Mouse (Mus musculus) embryonic facial prominence, embryonic 12.5 days (tissue): ENCODE results near the gene Krcc1. TPM values are rescaled to one million over a fixed set of nuclear protein-coding genes. Genes with fewer than 3 reads are reported as not detected.

ENCODE experiments used
- ATAC-seq: fragments of 200-750 bp; cut with Nextera tagmentation; 2 replicates; pipeline ENCODE4 v1.8.0; 2017; ENCODE audit not compliant: insufficient number of reproducible peaks, insufficient read depth, low FRiP score, low TSS enrichment
- H3K27ac ChIP-seq: fragments of 300-500 bp; sonication (generic); 2 replicates; pipeline ENCODE4 v1.5.1; 2016; ENCODE audit warnings: mild to moderate bottlenecking
- H3K27me3 ChIP-seq: fragments of 300-500 bp; sonication (generic); 2 replicates; pipeline ENCODE4 v1.6.1; 2016; ENCODE audit warnings: mild to moderate bottlenecking, moderate library complexity
- H3K36me3 ChIP-seq: fragments of 300-500 bp; sonication (generic); 2 replicates; pipeline ENCODE4 v1.6.1; 2016; ENCODE audit warnings: mild to moderate bottlenecking
- H3K4me1 ChIP-seq: fragments of 300-500 bp; sonication (generic); 2 replicates; pipeline ENCODE4 v1.6.1; 2016
- H3K4me2 ChIP-seq: fragments of 300-500 bp; sonication (generic); replicated peaks from 2 replicates; pipeline ENCODE4 v1.6.1; 2016; ENCODE audit warnings: mild to moderate bottlenecking, moderate library complexity
- H3K4me3 ChIP-seq: fragments of 300-500 bp; sonication (generic); 2 replicates; pipeline ENCODE4 v1.5.1; 2016; ENCODE audit warnings: mild to moderate bottlenecking
- H3K9ac ChIP-seq: fragments of 300-500 bp; sonication (generic); 2 replicates; pipeline ENCODE4 v1.6.1; 2016; ENCODE audit warnings: mild to moderate bottlenecking, moderate library complexity
- H3K9me3 ChIP-seq: fragments of 300-500 bp; sonication (generic); 2 replicates; pipeline ENCODE4 v1.6.1; 2016; ENCODE audit warnings: mild to moderate bottlenecking, moderate library complexity
- WGBS: fragments of 180-500 bp; shearing (Covaris S2); methylation state at CpG from one replicate; pipeline ENCODE4 v1.1.7; 2016; 5-methylcytosine and 5-hydroxymethylcytosine counted together
- polyA plus RNA-seq: library from polyadenylated mRNA; unstranded; fragments of >200 nt; fragmentation: Nextera tagmentation; extraction: Ambion mirVana; gene quantifications from 2 replicates; pipeline ENCODE4 v1.2.1, GENCODE M21; 2016

Gene Krcc1
- polyA plus RNA-seq, result 33.0 and 37.3 TPM in 2 replicates

DNA sequence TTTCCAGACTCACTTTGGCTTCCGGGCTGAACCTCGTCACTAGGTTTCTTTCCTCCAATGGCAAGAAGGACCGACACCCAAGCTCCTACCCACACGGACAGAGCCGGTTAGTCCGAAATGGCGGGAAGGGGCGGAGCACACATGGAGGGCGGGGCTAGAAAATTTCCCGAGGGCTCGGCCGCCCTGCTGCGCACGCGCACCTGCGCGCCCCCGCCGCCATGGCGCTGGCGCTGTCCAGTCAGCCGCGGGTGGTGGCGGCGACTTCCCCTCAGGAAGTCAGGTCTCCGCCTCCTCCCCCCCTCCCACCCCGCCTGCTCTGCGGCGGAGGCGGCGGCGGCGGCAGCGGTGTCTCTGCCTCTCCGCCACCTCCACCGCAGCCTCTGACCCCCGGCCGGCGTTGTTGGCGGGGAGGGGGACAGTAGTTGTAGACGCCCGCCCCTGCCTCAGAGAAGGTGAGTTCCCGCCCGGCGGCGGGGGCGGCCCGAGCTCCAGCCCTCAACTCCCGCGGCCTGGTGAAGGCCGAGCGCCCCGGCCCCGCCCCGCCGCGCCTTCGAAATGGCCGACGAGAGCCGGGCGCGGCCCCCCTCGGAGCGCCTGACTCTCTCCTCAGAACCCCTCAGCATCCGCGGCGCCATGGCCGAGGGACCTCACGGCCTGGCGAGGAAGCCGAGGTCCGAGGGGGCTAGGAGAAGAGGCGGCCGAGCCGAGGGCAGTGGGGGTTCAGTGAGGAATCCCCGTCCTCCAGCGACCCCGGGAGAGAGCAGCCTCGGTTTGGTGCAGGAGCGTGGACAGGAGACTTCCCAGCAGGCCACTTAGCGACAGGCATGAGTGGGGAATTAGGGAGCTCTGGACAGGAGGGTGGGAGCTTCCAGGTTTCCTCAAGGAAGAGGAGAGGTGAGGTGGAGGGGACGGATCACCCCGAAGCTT lies at the start of gene Krcc1:
TSS of gene Krcc1 (plus strand) at position 289 of the 927 bp plus-strand sequence.
- no peaks in the 10 kb centered on the region for H3K9me3 ChIP-seq
- H3K4me1 ChIP-seq, result peaks cover 14% of the 10 kb centered on the region
- peak within 1 kb of the TSS; percentile 73 for H3K4me2 ChIP-seq
- peak within 1 kb of the TSS; percentile 92 for H3K4me3 ChIP-seq
- H3K27ac ChIP-seq, result peak within 1 kb of the TSS; percentile 96
- WGBS, result under 1% methylated on average over 71 of the region's 84 CpGs
- ATAC-seq, result peak; percentile 92
- H3K9ac ChIP-seq, result peak within 1 kb of the TSS; percentile 95
- H3K36me3 ChIP-seq, result no peaks in the 10 kb centered on the region
- no peaks in the 10 kb centered on the region for H3K27me3 ChIP-seq

DNA sequence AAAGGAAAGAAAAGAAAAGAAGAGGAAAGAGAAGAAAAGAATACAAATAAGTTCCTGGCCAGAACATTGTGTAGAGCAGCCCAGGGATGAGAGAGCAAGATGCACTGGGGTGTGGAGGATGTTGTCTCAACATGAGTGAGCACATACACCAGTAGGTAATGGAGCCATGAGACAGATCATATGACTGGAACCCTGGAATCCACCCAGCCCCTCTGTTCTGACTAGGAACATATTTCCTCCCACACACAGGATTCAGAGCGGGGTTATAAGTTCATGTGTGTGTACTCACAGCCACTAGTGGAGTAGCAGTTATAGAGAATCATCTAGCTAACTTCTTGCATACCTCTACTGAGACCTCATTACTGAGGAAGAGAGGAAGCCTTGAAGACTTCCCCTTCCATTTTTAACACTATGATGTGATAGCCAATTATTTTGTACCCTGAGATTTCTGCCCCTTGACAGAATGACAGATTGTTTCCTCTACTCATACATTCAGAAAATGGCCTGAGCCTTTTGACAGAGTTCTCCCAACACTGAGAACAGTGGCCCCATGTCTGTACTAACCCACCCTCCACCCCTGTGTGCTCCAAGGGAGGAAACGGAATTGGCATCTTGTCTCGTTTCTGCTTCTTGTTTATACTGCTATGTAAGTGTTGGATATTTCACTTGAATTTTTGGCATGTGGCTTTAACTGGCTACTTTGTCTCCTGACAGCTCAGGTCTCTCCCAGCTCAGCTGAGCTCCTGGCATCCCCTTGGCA lies 47.1 kb upstream of the Krcc1 start:
- Histone ChIP-seq H3K4me3 (no peak overlapping the region), H3K9ac (no peak overlapping the region), H3K36me3 (no peaks in the 10 kb centered on the region), H3K27ac (no peak overlapping the region), H3K9me3 (no peaks in the 10 kb centered on the region), H3K4me1 (peaks cover 12% of the 10 kb centered on the region; the same call in 1 of the 2 replicates), H3K27me3 (no peaks in the 10 kb centered on the region), H3K4me2 (no peak overlapping the region)
- ATAC-seq, result no peak
- WGBS, result 86% methylated on average over 3 of the region's 3 CpGs

DNA sequence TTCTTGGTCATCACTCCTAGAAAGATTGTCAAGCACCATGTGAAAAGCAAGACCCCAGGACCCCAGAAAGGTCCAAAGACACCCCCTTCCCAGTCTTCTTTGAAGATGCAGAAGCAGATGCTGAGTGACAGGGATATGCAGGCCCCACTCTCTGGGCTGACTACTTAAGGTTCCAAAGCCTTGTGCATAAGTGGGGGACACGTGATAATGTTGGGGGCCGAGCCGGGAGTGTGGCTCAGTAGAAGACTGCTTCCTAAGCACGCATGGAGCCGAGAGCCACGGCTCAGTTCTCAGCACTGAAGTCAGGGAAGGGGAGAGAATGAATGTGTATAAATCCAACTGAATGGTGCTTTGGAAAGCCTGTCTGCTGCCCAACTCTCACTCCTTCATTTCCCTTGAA lies 44.9 kb upstream of the Krcc1 start:
- H3K4me2 ChIP-seq, result no peak overlapping the region
- H3K36me3 ChIP-seq, result no peaks in the 10 kb centered on the region
- no peaks in the 10 kb centered on the region for H3K9me3 ChIP-seq
- no peaks in the 10 kb centered on the region for H3K27me3 ChIP-seq
- H3K4me1 ChIP-seq, result peaks cover 12% of the 10 kb centered on the region; the same call in 1 of the 2 replicates
- no peak overlapping the region for H3K27ac ChIP-seq
- H3K4me3 ChIP-seq, result no peak overlapping the region
- 35% methylated on average over 6 of the region's 6 CpGs for WGBS
- H3K9ac ChIP-seq, result no peak overlapping the region
- ATAC-seq, result no peak

DNA sequence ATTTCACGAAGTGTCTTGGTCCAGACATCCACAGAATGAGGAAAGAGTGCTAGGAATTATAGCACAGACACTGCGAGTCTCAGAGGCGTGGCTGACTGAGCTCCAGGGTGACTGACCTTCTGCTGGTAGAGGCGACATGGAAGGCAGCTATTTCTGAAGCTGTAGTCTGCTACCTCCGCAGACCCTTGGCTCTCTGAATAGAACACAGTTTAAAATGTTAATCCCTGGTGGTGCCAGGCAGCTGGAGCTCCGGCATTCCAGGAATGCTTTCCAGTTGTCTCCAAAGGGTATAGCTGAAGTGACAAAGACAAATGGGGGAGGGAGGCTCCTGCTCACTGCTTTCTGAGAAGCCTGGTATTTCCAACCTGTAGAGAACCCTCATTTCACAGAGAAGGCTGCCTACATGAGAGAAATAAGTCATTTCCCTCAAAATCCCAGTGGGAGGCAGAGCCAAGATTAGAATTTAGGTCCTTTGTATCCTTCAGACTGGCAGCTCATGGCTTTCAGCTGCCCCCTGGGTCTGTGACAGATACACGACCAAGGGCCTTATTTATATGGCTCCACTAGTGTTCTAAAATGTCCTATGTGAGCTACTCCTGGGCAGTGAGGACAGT lies 44.2 kb upstream of the Krcc1 start:
- H3K27ac ChIP-seq, result peak overlapping the region; percentile 63; the same call in 1 of the 2 replicates
- no peak for ATAC-seq

DNA sequence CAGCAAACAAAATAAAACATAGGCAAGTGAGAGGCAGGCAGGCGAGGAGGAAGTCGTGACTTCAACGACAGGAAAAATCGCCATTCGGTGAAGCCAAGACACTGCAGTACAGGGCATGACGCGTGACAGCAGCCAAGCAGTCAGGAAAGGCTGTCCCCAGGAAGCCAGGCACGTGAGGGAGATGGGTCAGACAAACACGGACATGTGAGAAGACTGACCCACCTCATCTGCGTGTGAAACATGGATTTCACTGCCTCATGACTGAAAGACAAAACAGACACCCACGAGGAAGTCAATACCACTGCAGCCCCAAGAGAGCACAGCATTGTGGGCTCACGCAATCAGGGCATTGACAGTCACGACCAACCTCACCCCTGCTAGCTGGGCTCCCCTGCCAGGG lies 36.4 kb upstream of the Krcc1 start:
- no peaks in the 10 kb centered on the region for H3K9me3 ChIP-seq
- H3K9ac ChIP-seq, result no peak overlapping the region
- 78% methylated on average over 13 of the region's 13 CpGs for WGBS
- H3K36me3 ChIP-seq, result no peaks in the 10 kb centered on the region
- H3K4me3 ChIP-seq, result no peak overlapping the region
- no peaks in the 10 kb centered on the region for H3K27me3 ChIP-seq
- no peak for ATAC-seq
- no peaks in the 10 kb centered on the region for H3K4me1 ChIP-seq
- no peak overlapping the region for H3K27ac ChIP-seq
- H3K4me2 ChIP-seq, result no peak overlapping the region

More for the DNA sequence above, 44.2 kb upstream of the Krcc1 start:
- Histone ChIP-seq H3K9me3 (no peaks in the 10 kb centered on the region), H3K27me3 (no peaks in the 10 kb centered on the region), H3K9ac (no peak overlapping the region), H3K36me3 (no peaks in the 10 kb centered on the region), H3K4me3 (no peak overlapping the region), H3K4me2 (no peak overlapping the region; the same call in 1 of the 2 replicates), H3K4me1 (peaks cover 12% of the 10 kb centered on the region; the same call in 1 of the 2 replicates)
- 11% methylated on average over 7 of the region's 7 CpGs for WGBS

DNA sequence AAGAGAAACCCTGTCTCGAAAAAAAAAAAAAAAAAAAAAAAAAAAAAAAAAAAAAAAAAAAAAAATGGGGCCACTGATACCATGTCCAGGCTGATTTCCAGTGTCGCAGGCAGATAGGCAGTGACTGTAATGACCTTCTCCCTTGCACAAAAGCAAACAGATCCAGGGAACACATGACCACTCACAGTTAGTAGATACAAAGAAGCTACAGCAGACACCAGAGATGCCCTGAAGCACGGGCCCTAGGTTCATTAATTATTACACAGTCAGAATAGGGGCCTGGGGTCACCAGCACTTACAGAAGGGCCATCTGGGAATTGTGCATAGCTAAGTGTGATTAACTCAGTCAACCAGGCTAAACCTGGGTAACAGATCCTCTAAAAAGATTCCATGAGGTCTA lies 35.5 kb upstream of the Krcc1 start:
- Histone ChIP-seq H3K9me3 (no peaks in the 10 kb centered on the region), H3K27me3 (no peaks in the 10 kb centered on the region), H3K36me3 (no peaks in the 10 kb centered on the region), H3K27ac (no peak overlapping the region), H3K9ac (no peak overlapping the region), H3K4me3 (no peak overlapping the region), H3K4me2 (no peak overlapping the region), H3K4me1 (no peaks in the 10 kb centered on the region)
- WGBS, result 64% methylated on average over 3 of the region's 3 CpGs
- ATAC-seq, result no peak

DNA sequence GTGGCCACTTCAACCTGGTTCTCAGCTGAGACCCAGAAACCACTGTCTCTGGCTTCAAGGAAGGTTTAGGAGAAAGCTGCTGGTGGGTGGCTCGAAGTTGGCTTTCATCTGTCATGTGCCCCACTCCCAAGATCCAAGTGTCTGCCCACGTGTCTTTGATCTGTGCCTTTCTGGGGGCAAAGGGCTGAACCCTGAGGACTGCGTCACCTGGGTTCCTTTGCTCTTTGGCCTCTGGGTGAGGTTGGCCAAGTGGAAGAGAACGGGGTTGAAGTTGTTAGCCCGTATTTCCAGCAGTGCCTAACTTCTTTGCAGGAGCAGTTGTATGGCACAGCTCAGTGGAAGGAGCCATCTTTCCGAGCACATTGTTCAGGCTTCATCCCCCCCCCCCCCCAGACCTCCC lies 35.0 kb upstream of the Krcc1 start:
- Histone ChIP-seq H3K27ac (no peak overlapping the region), H3K9me3 (no peaks in the 10 kb centered on the region), H3K9ac (no peak overlapping the region), H3K27me3 (no peaks in the 10 kb centered on the region), H3K4me3 (no peak overlapping the region), H3K36me3 (no peaks in the 10 kb centered on the region), H3K4me1 (no peaks in the 10 kb centered on the region), H3K4me2 (no peak overlapping the region)
- no peak for ATAC-seq
- WGBS, result 71% methylated on average over 6 of the region's 6 CpGs

DNA sequence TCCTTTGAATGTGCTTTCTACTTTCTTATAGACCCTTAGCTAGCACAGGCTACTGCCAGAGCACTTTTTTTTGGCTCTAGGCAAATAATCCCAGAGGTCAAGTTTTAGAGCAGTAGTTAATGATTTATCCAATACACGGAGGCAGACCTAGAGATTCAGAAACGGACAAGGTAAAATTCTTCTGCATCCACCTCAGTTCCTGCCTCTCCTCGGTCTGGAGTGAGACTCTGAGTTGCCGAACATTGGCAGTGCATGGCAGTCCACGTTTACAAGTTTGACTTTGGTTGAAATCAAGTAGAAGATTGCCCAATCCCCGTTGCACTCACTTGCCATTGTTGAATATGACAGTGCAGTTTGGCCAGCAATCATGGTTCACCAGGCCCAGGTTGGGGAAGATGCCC lies 34.4 kb upstream of the Krcc1 start:
- Histone ChIP-seq H3K27ac (no peak overlapping the region), H3K27me3 (no peaks in the 10 kb centered on the region), H3K4me3 (no peak overlapping the region), H3K4me1 (no peaks in the 10 kb centered on the region), H3K4me2 (no peak overlapping the region), H3K9ac (no peak overlapping the region), H3K36me3 (no peaks in the 10 kb centered on the region), H3K9me3 (no peaks in the 10 kb centered on the region)
- ATAC-seq, result no peak
- 83% methylated on average over 6 of the region's 6 CpGs for WGBS

DNA sequence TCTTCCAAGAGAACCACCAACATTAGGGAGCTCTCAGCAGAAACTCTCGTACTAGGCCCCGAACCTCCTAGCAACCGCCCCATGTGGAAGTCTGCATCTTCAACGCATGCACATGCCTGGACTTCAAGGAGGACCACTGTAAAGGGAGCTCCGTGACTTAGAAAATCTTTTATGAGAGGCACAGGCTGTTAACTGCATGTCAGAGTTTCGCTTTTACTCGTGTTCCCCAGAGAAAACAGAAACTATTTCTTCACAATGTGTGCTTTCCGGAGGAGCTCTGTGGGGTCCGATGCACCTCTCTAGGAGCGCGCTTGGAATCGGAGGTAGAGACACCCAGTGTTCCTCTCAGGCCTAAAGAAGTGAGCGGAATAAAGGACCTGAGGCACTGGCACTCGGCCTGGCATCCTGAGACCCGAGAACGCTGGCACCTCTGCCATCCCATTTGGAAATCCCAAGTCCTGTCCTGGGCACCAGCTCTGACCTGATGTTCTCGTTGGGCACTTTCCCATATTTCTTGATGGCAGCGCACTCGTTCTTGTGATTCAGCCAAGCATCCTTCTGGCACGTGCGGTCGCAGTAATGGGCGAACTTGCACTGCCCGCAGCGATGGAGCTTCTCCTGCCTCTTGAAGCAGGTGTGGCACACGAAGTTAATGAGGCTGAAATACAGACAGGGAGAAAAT lies 32.3 kb upstream of the Krcc1 start:
- WGBS, result 92% methylated on average over 26 of the region's 26 CpGs
- Histone ChIP-seq H3K9me3 (no peaks in the 10 kb centered on the region), H3K36me3 (no peaks in the 10 kb centered on the region), H3K9ac (no peak overlapping the region), H3K4me3 (no peak overlapping the region), H3K27me3 (no peaks in the 10 kb centered on the region), H3K4me1 (no peaks in the 10 kb centered on the region), H3K4me2 (no peak overlapping the region), H3K27ac (no peak overlapping the region)
- no peak for ATAC-seq

DNA sequence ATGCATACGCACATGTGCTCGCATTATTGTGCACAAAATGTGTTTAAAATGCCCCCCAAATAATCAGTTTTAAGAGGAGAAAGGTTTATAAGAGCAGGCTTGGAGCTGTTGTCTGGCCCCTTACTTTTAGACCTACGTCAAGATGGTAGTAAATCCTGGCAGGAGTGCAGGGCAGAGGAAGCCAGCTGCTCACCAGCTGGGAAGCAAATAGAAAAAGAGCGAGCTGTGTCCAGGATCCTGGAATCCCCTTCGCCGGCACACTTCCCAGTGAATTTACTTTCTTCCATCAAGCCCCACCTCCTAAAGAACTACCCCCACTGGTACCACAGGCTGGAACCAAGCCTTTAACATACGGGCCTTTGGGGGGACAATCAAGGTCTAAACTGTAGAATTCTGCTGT lies 30.6 kb upstream of the Krcc1 start:
- H3K27me3 ChIP-seq, result no peaks in the 10 kb centered on the region
- H3K4me3 ChIP-seq, result no peak overlapping the region
- WGBS, result 81% methylated on average over 7 of the region's 7 CpGs
- no peaks in the 10 kb centered on the region for H3K4me1 ChIP-seq
- no peaks in the 10 kb centered on the region for H3K36me3 ChIP-seq
- H3K9ac ChIP-seq, result no peak overlapping the region
- ATAC-seq, result no peak
- no peak overlapping the region for H3K27ac ChIP-seq
- H3K9me3 ChIP-seq, result no peaks in the 10 kb centered on the region
- no peak overlapping the region for H3K4me2 ChIP-seq

DNA sequence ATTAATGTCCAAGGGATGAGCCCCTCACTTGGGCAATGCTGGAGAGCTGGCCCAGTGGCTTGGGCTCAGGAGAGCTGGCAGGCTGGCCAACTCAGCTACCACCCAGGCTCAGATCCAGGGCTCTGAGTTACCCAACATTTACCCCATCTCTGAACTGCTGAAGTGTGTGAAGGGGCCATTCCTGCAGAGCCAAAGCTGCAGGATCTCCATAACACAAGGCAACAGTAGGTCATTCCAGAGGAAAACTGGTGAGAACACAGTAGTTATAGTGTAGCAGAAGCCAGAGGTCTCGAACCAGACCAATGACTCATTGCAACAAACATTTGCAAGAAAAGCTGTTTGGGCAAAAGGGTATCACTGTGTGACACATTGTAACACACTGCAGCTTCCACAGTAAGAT lies 28.7 kb upstream of the Krcc1 start:
- H3K9me3 ChIP-seq, result no peaks in the 10 kb centered on the region
- WGBS, result 88% methylated on average over 1 of the region's 1 CpGs
- H3K9ac ChIP-seq, result no peak overlapping the region
- ATAC-seq, result no peak
- no peak overlapping the region for H3K4me2 ChIP-seq
- no peak overlapping the region for H3K27ac ChIP-seq
- H3K27me3 ChIP-seq, result no peaks in the 10 kb centered on the region
- no peaks in the 10 kb centered on the region for H3K4me1 ChIP-seq
- no peaks in the 10 kb centered on the region for H3K36me3 ChIP-seq
- no peak overlapping the region for H3K4me3 ChIP-seq
